Mouse (Mus musculus) adrenal gland, adult 2 months (tissue): ENCODE results near the gene Myo7a. TPM values are rescaled to one million over a fixed set of nuclear protein-coding genes. Genes with fewer than 3 reads are reported as not detected.

ENCODE experiments used
- DNase-seq: peaks from one replicate; pipeline ENCODE4 v3.0.0; 2021
- polyA plus RNA-seq: library from polyadenylated mRNA; depleted of rRNA; stranded (reverse); fragments of >200 nt; gene quantifications from 2 replicates; pipeline ENCODE4 v1.2.3, GENCODE M21; 2012; rRNA removed
- total RNA-seq, 2 experiments: library from RNA; stranded (reverse); gene quantifications; 2 replicates each; pipeline ENCODE4 v1.2.3; 2021

The Myo7a gene
- total and polyA plus RNA-seq, 3 experiments, result 136 to 146 (median 140) TPM

- peak; percentile 80 for DNase-seq
Observed at GRCm38 (mm10) chr7:98103002-98103941, 16.1 kb downstream of the Myo7a start.

- DNase-seq, result no peak
Observed at GRCm38 (mm10) chr7:98102488-98102887, 16.8 kb downstream of the Myo7a start.

- no peak for DNase-seq
Observed at GRCm38 (mm10) chr7:98097557-98097956, 21.8 kb downstream of the Myo7a start.

GRCm38 (mm10) chr7:98095852-98096251 lies 23.5 kb downstream of the Myo7a start:
- no peak for DNase-seq

- DNase-seq, result no peak
Observed at GRCm38 (mm10) chr7:98086346-98086745, 33.0 kb downstream of the Myo7a start.

- DNase-seq, result no peak
Observed at GRCm38 (mm10) chr7:98085314-98085713, 34.0 kb downstream of the Myo7a start.

GRCm38 (mm10) chr7:98084541-98085293 lies 34.6 kb downstream of the Myo7a start:
- peak; percentile 36 for DNase-seq

- no peak for DNase-seq
Observed at GRCm38 (mm10) chr7:98082376-98082775, 36.9 kb downstream of the Myo7a start.

- DNase-seq, result no peak
Observed at GRCm38 (mm10) chr7:98077453-98077852, 41.9 kb downstream of the Myo7a start.

- DNase-seq, result peak; percentile 83
Observed at GRCm38 (mm10) chr7:98071620-98072019, 47.7 kb downstream of the Myo7a start.

- no peak for DNase-seq
Observed at GRCm38 (mm10) chr7:98066229-98066628, 53.1 kb downstream of the Myo7a start.

GRCm38 (mm10) chr7:98054942-98055341 lies 64.4 kb downstream of the Myo7a start:
- no peak for DNase-seq

- DNase-seq, result no peak
Observed at GRCm38 (mm10) chr7:98054461-98054860, 64.9 kb downstream of the Myo7a start.

GRCm38 (mm10) chr7:98051980-98052379 lies 67.3 kb downstream of the Myo7a start:
- peak; percentile 61 for DNase-seq

- DNase-seq, result no peak
Observed at GRCm38 (mm10) chr7:98048101-98048824, 71.1 kb downstream of the Myo7a start.

- no peak for DNase-seq
Observed at GRCm38 (mm10) chr7:98002617-98003016, 116.7 kb downstream of the Myo7a start.

Other genes with a start within 250 kb of the Myo7a start
- gene Gdpd4, start 199.6 kb downstream of the Myo7a start, total RNA-seq, result not detected
- not detected in 2 replicates for gene Gdpd4, start 199.6 kb downstream of the Myo7a start, polyA plus RNA-seq
- gene Omp, start 26.0 kb upstream of the Myo7a start, total RNA-seq, result 1 to 10 TPM in 1 of 2 experiments, under 1 TPM in 1; 0.17 to 5.7 TPM
- 3.3 and 10.3 TPM in 2 replicates for gene Omp, start 26.0 kb upstream of the Myo7a start, polyA plus RNA-seq
- gene Capn5, start 58.8 kb upstream of the Myo7a start, total RNA-seq, result 1 to 10 TPM; 4.1 to 6.1 TPM
- 8.4 and 11.2 TPM in 2 replicates for gene Capn5, start 58.8 kb upstream of the Myo7a start, polyA plus RNA-seq
- gene B3gnt6, start 80.0 kb upstream of the Myo7a start, total RNA-seq, result under 1 TPM in 1 of 2 experiments, not detected in 1; 0.78 TPM
- 0.19 and 0.20 TPM in 2 replicates for gene B3gnt6, start 80.0 kb upstream of the Myo7a start, polyA plus RNA-seq
- 10 to 100 TPM; 10.7 to 22.0 TPM for gene Acer3, start 201.7 kb upstream of the Myo7a start, total RNA-seq
- gene Acer3, start 201.7 kb upstream of the Myo7a start, polyA plus RNA-seq, result 1.2 and 1.3 TPM in 2 replicates
- gene Tsku, start 241.8 kb upstream of the Myo7a start, total RNA-seq, result 10 to 100 TPM; 22.4 to 41.5 TPM
- gene Tsku, start 241.8 kb upstream of the Myo7a start, polyA plus RNA-seq, result 52.3 and 58.9 TPM in 2 replicates